Comparison of ENCODE assay signal across 26 mouse cellular contexts in genomic region chr7:127809846-127810245, GRCm38 (mm10). TPM values are rescaled to one million over a fixed set of nuclear protein-coding genes. Genes with fewer than 3 reads are reported as not detected.
A peak's percentile ranks its signal among the peaks of the same experiment; 100 is the strongest.
DNase-seq lines count a peak whose midpoint lies in the region; ATAC-seq and TF ChIP-seq lines count a peak whose summit lies in the region.
"Had no signal": no experiment of that assay in that cellular context is flagged by ENCODE, and none has a peak within 500 bp of the region (broad histone marks: within the 10 kb centered on the region; RNA-seq: fewer than 3 reads in every experiment).

No protein-coding gene starts in this region.

- H3K4me1 ChIP-seq in liver, adult 2 months (ENCODE audit: control insufficient read depth, insufficient read depth, low read length) = peaks cover 30% of the 10 kb centered on the region
- peaks cover 48% of the 10 kb centered on the region for H3K4me1 ChIP-seq in liver, embryonic 12.5 days
- H3K4me1 ChIP-seq in midbrain, embryonic 11.5 days (ENCODE audit: control insufficient read depth, insufficient read depth, low read length) = no peaks in the 10 kb centered on the region
- no peaks in the 10 kb centered on the region for H3K4me1 ChIP-seq in midbrain, postnatal 0 days (ENCODE audit: insufficient read depth, low read length)
- H3K4me1 ChIP-seq in liver, postnatal 0 days (ENCODE audit: insufficient read depth) = peaks cover 32% of the 10 kb centered on the region
- no peaks in the 10 kb centered on the region for H3K4me1 ChIP-seq in hindbrain, embryonic 13.5 days (replicated peaks)
- H3K4me1 ChIP-seq in lung, postnatal 0 days (ENCODE audit: insufficient read depth, low read depth, low read length) = no peaks in the 10 kb centered on the region
- H3K4me1 ChIP-seq: embryonic facial prominence, embryonic 13.5 days; embryonic facial prominence, embryonic 15.5 days; forebrain, embryonic 10.5 days; forebrain, embryonic 12.5 days had no signal

- no peaks in the 10 kb centered on the region for H3K79me2 ChIP-seq in liver, adult 2 months (ENCODE audit: control insufficient read depth, insufficient read depth, low read length)

- H3K36me3 ChIP-seq in liver, adult 2 months (ENCODE audit: control insufficient read depth, insufficient read depth, low read length) = no peaks in the 10 kb centered on the region
- no peaks in the 10 kb centered on the region for H3K36me3 ChIP-seq in liver, embryonic 12.5 days
- H3K36me3 ChIP-seq in midbrain, embryonic 11.5 days (ENCODE audit: control insufficient read depth, insufficient read depth, low read length) = 0 out of 2 replicates have a peak, but pooled peaks cover 3% of the 10 kb centered on the region
- H3K36me3 ChIP-seq in midbrain, postnatal 0 days (ENCODE audit: insufficient read depth, low read length) = peaks cover 73% of the 10 kb centered on the region
- H3K36me3 ChIP-seq in liver, postnatal 0 days (replicated peaks; ENCODE audit: insufficient read depth, low read length) = no peaks in the 10 kb centered on the region
- peaks cover 91% of the 10 kb centered on the region for H3K36me3 ChIP-seq in hindbrain, embryonic 13.5 days
- H3K36me3 ChIP-seq in lung, postnatal 0 days (ENCODE audit: insufficient read depth, low read length) = no peaks in the 10 kb centered on the region

- H3K9ac ChIP-seq in liver, adult 2 months (ENCODE audit: low read depth, low read length) = no peak overlapping the region
- no peak overlapping the region for H3K9ac ChIP-seq in liver, embryonic 12.5 days
- H3K9ac ChIP-seq in midbrain, embryonic 11.5 days (ENCODE audit: low read length) = no peak overlapping the region
- H3K9ac ChIP-seq in midbrain, postnatal 0 days (replicated peaks; ENCODE audit: low read length, poor library complexity, severe bottlenecking) = no peak overlapping the region
- H3K9ac ChIP-seq in liver, postnatal 0 days (replicated peaks) = no peak overlapping the region
- no peak overlapping the region for H3K9ac ChIP-seq in hindbrain, embryonic 13.5 days
- no peak overlapping the region for H3K9ac ChIP-seq in lung, postnatal 0 days (replicated peaks; ENCODE audit: low read depth)
- H3K9ac ChIP-seq: embryonic facial prominence, embryonic 13.5 days; embryonic facial prominence, embryonic 15.5 days; forebrain, embryonic 12.5 days had no signal

- peak overlapping the region; percentile 92 for H3K27ac ChIP-seq in liver, adult 2 months (replicated peaks; ENCODE audit: insufficient read depth, low read depth, low read length)
- H3K27ac ChIP-seq in liver, embryonic 12.5 days = no peak overlapping the region
- H3K27ac ChIP-seq in midbrain, embryonic 11.5 days (ENCODE audit: low read depth, low read length) = no peak overlapping the region
- no peak overlapping the region for H3K27ac ChIP-seq in midbrain, postnatal 0 days (ENCODE audit: low read depth, low read length)
- H3K27ac ChIP-seq in liver, postnatal 0 days (ENCODE audit: low read depth) = peak overlapping the region; percentile 83
- H3K27ac ChIP-seq in hindbrain, embryonic 13.5 days = no peak overlapping the region
- H3K27ac ChIP-seq in lung, postnatal 0 days (ENCODE audit: low read length) = no peak overlapping the region
- H3K27ac ChIP-seq: embryonic facial prominence, embryonic 13.5 days; embryonic facial prominence, embryonic 15.5 days; forebrain, embryonic 10.5 days had no signal

- ATAC-seq in liver, embryonic 12.5 days = no peak
- ATAC-seq in midbrain, embryonic 11.5 days (ENCODE audit: low FRiP score) = no peak
- no peak for ATAC-seq in midbrain, postnatal 0 days (ENCODE audit: low FRiP score)
- ATAC-seq in liver, postnatal 0 days = no peak
- no peak for ATAC-seq in hindbrain, embryonic 13.5 days (ENCODE audit: low FRiP score)
- ATAC-seq in lung, postnatal 0 days = no peak
- ATAC-seq: CD4-positive, CD25-positive, alpha-beta regulatory T cell, adult 4 months; forebrain, embryonic 14.5 days; forebrain, embryonic 16.5 days had no signal

- no peak overlapping the region for H3K4me2 ChIP-seq in liver, embryonic 12.5 days
- H3K4me2 ChIP-seq in midbrain, embryonic 11.5 days = no peak overlapping the region
- no peak overlapping the region for H3K4me2 ChIP-seq in midbrain, postnatal 0 days (ENCODE audit: low read depth, low read length, poor library complexity, severe bottlenecking)
- no peak overlapping the region for H3K4me2 ChIP-seq in liver, postnatal 0 days (ENCODE audit: low read depth, low read length)
- no peak overlapping the region for H3K4me2 ChIP-seq in hindbrain, embryonic 13.5 days
- no peak overlapping the region for H3K4me2 ChIP-seq in lung, postnatal 0 days (replicated peaks; ENCODE audit: low read depth, low read length)
- H3K4me2 ChIP-seq: embryonic facial prominence, embryonic 13.5 days; embryonic facial prominence, embryonic 15.5 days; forebrain, embryonic 12.5 days had no signal

- no peak for TF ChIP-seq EP300 in liver, postnatal 0 days (IDR thresholded peaks at IDR 0.05; ENCODE audit: low read depth)
- no peak for TF ChIP-seq EP300 in lung, postnatal 0 days (IDR thresholded peaks at IDR 0.05)

- H3K27me3 ChIP-seq in liver, adult 2 months (ENCODE audit: control insufficient read depth, insufficient read depth, low read length) = no peaks in the 10 kb centered on the region
- no peaks in the 10 kb centered on the region for H3K27me3 ChIP-seq in liver, embryonic 12.5 days (replicated peaks)
- H3K27me3 ChIP-seq in midbrain, embryonic 11.5 days (ENCODE audit: control insufficient read depth, insufficient read depth, low read length) = no peaks in the 10 kb centered on the region
- H3K27me3 ChIP-seq in midbrain, postnatal 0 days (ENCODE audit: insufficient read depth, low read length) = no peaks in the 10 kb centered on the region
- no peaks in the 10 kb centered on the region for H3K27me3 ChIP-seq in liver, postnatal 0 days (ENCODE audit: insufficient read depth, low read length)
- H3K27me3 ChIP-seq in hindbrain, embryonic 13.5 days = no peaks in the 10 kb centered on the region
- H3K27me3 ChIP-seq in lung, postnatal 0 days (replicated peaks; ENCODE audit: insufficient read depth, low read length) = no peaks in the 10 kb centered on the region
- H3K27me3 ChIP-seq: CH12.LX; embryonic facial prominence, embryonic 13.5 days; embryonic facial prominence, embryonic 15.5 days; forebrain, embryonic 12.5 days had no signal

- no peak for TF ChIP-seq CTCF in liver, adult 2 months (IDR thresholded peaks at IDR 0.05; ENCODE audit: low read depth, low read length)
- no peak for TF ChIP-seq CTCF in midbrain, postnatal 0 days (IDR thresholded peaks at IDR 0.05)
- no peak for TF ChIP-seq CTCF in liver, postnatal 0 days (IDR thresholded peaks at IDR 0.05; ENCODE audit: low read depth)
- no peak for TF ChIP-seq CTCF in lung, postnatal 0 days (IDR thresholded peaks at IDR 0.05)

- H3K9me3 ChIP-seq in liver, embryonic 12.5 days (replicated peaks) = no peaks in the 10 kb centered on the region
- no peaks in the 10 kb centered on the region for H3K9me3 ChIP-seq in midbrain, embryonic 11.5 days (ENCODE audit: control insufficient read depth, low read length)
- H3K9me3 ChIP-seq in midbrain, postnatal 0 days (ENCODE audit: low read length) = no peaks in the 10 kb centered on the region
- no peaks in the 10 kb centered on the region for H3K9me3 ChIP-seq in liver, postnatal 0 days (ENCODE audit: low read length)
- H3K9me3 ChIP-seq in hindbrain, embryonic 13.5 days = no peaks in the 10 kb centered on the region
- no peaks in the 10 kb centered on the region for H3K9me3 ChIP-seq in lung, postnatal 0 days (ENCODE audit: low read length)
- H3K9me3 ChIP-seq: embryonic facial prominence, embryonic 13.5 days; embryonic facial prominence, embryonic 15.5 days; forebrain, embryonic 10.5 days; forebrain, embryonic 12.5 days had no signal

- TF ChIP-seq POLR2A in liver, adult 2 months (IDR thresholded peaks at IDR 0.05; ENCODE audit: extremely low read depth, insufficient read depth, low read length) = no peak

- no peak overlapping the region for H3K4me3 ChIP-seq in liver, adult 2 months (ENCODE audit: insufficient read depth, low read depth, low read length)
- H3K4me3 ChIP-seq in liver, embryonic 12.5 days = no peak overlapping the region
- H3K4me3 ChIP-seq in midbrain, embryonic 11.5 days (ENCODE audit: low read depth, low read length) = no peak overlapping the region
- no peak overlapping the region for H3K4me3 ChIP-seq in midbrain, postnatal 0 days (ENCODE audit: low read depth, low read length)
- H3K4me3 ChIP-seq in liver, postnatal 0 days (ENCODE audit: low read depth, low read length) = no peak overlapping the region
- no peak overlapping the region for H3K4me3 ChIP-seq in hindbrain, embryonic 13.5 days
- H3K4me3 ChIP-seq in lung, postnatal 0 days (ENCODE audit: low read depth, low read length) = no peak overlapping the region
- H3K4me3 ChIP-seq: embryonic facial prominence, embryonic 13.5 days; embryonic facial prominence, embryonic 15.5 days; erythroblast, embryonic 14.5 days; forebrain, embryonic 10.5 days; forebrain, embryonic 12.5 days had no signal

- no peak for DNase-seq in liver, adult 2 months (ENCODE audit: extremely low read depth, low read depth, low spot score)
- DNase-seq in midbrain, embryonic 11.5 days (ENCODE audit: low spot score, missing footprints) = peak; percentile 84
- DNase-seq in midbrain, postnatal 0 days (ENCODE audit: low spot score) = no peak
- DNase-seq in ZHBTc4 (ENCODE audit: low read depth, low spot score) = peak; percentile 48
- no peak for DNase-seq in liver, postnatal 0 days
- no peak for DNase-seq in lung, postnatal 0 days (ENCODE audit: low spot score)
- DNase-seq: adrenal gland, adult 8-10 months; adrenal gland, postnatal 14 days; adrenal gland, postnatal 36 days; B cell, adult 2 months; cerebellum, adult 2 months; cerebellum, postnatal 14 days; cerebellum, postnatal 36 days; embryo, embryonic 11 days had no signal

- WGBS in liver, adult 2 months = 88% methylated on average over 1 of the region's 1 CpGs
- WGBS in liver, embryonic 12.5 days (ENCODE audit: insufficient replicate concordance) = 77% methylated on average over 1 of the region's 1 CpGs
- WGBS in midbrain, embryonic 11.5 days = 76% methylated on average over 1 of the region's 1 CpGs
- 100% methylated on average over 1 of the region's 1 CpGs for WGBS in midbrain, postnatal 0 days
- 89% methylated on average over 1 of the region's 1 CpGs for WGBS in liver, postnatal 0 days (ENCODE audit: insufficient replicate concordance)
- WGBS in hindbrain, embryonic 13.5 days = 93% methylated on average over 1 of the region's 1 CpGs
- 93% methylated on average over 1 of the region's 1 CpGs for WGBS in lung, postnatal 0 days

RNA-seq across cellular contexts. Expression of gene Hsd3b7, which starts 9.4 kb away (rescaled TPM):
- total RNA-seq in liver, adult 2 months (2014; rRNA removed) = 458 and 477 TPM in 2 replicates
- 1,150 and 1,162 TPM in 2 replicates for polyA plus RNA-seq in liver, adult 2 months (2012; rRNA removed)
- polyA plus RNA-seq in liver, embryonic 12.5 days (2016; fragmentation: Nextera tagmentation; extraction: Ambion mirVana) = 28.0 and 29.8 TPM in 2 replicates
- 7.9 and 8.2 TPM in 2 replicates for polyA plus RNA-seq in midbrain, embryonic 11.5 days (2014; fragmentation: Nextera tagmentation; extraction: Ambion mirVana)
- total RNA-seq in midbrain, postnatal 0 days (2014; rRNA removed) = 7.1 and 12.8 TPM in 2 replicates
- polyA plus RNA-seq in midbrain, postnatal 0 days (2015; fragmentation: Nextera tagmentation; extraction: Ambion mirVana) = 8.6 and 11.3 TPM in 2 replicates
- 218 and 224 TPM in 2 replicates for polyA plus RNA-seq in liver, postnatal 0 days (2015; fragmentation: Nextera tagmentation; extraction: Ambion mirVana)
- polyA plus RNA-seq in hindbrain, embryonic 13.5 days (2015; fragmentation: Nextera tagmentation; extraction: Ambion mirVana) = 9.6 TPM in 2 replicates
- 52.8 and 55.8 TPM in 2 replicates for polyA plus RNA-seq in lung, postnatal 0 days (2015; fragmentation: Nextera tagmentation; extraction: Ambion mirVana)

RNA-seq across cellular contexts. Expression of gene Stx4a, which starts 14.2 kb away (rescaled TPM):
- total RNA-seq in liver, adult 2 months (2014; rRNA removed) = 16.7 and 18.5 TPM in 2 replicates
- 34.7 and 38.3 TPM in 2 replicates for polyA plus RNA-seq in liver, adult 2 months (2012; rRNA removed)
- polyA plus RNA-seq in liver, embryonic 12.5 days (2016; fragmentation: Nextera tagmentation; extraction: Ambion mirVana) = 19.0 and 21.1 TPM in 2 replicates
- 10.1 and 12.2 TPM in 2 replicates for polyA plus RNA-seq in midbrain, embryonic 11.5 days (2014; fragmentation: Nextera tagmentation; extraction: Ambion mirVana)
- total RNA-seq in midbrain, postnatal 0 days (2014; rRNA removed) = 6.7 and 7.1 TPM in 2 replicates
- polyA plus RNA-seq in midbrain, postnatal 0 days (2015; fragmentation: Nextera tagmentation; extraction: Ambion mirVana) = 20.0 and 20.7 TPM in 2 replicates
- polyA plus RNA-seq in liver, postnatal 0 days (2015; fragmentation: Nextera tagmentation; extraction: Ambion mirVana) = 15.8 and 17.5 TPM in 2 replicates
- polyA plus RNA-seq in hindbrain, embryonic 13.5 days (2015; fragmentation: Nextera tagmentation; extraction: Ambion mirVana) = 22.2 and 24.3 TPM in 2 replicates
- polyA plus RNA-seq in lung, postnatal 0 days (2015; fragmentation: Nextera tagmentation; extraction: Ambion mirVana) = 41.3 and 49.2 TPM in 2 replicates

RNA-seq across cellular contexts. Expression of gene Stx1b, which starts 14.5 kb away (rescaled TPM):
- total RNA-seq in liver, adult 2 months (2014; rRNA removed) = 0.55 and 0.87 TPM in 2 replicates
- 7.9 TPM in 2 replicates for polyA plus RNA-seq in liver, adult 2 months (2012; rRNA removed)
- 0.20 and 0.56 TPM in 2 replicates for polyA plus RNA-seq in liver, embryonic 12.5 days (2016; fragmentation: Nextera tagmentation; extraction: Ambion mirVana)
- 6.9 and 8.4 TPM in 2 replicates for polyA plus RNA-seq in midbrain, embryonic 11.5 days (2014; fragmentation: Nextera tagmentation; extraction: Ambion mirVana)
- 83.6 and 88.9 TPM in 2 replicates for total RNA-seq in midbrain, postnatal 0 days (2014; rRNA removed)
- 83.9 and 87.1 TPM in 2 replicates for polyA plus RNA-seq in midbrain, postnatal 0 days (2015; fragmentation: Nextera tagmentation; extraction: Ambion mirVana)
- 0.18 and 0.48 TPM in 2 replicates for polyA plus RNA-seq in liver, postnatal 0 days (2015; fragmentation: Nextera tagmentation; extraction: Ambion mirVana)
- polyA plus RNA-seq in hindbrain, embryonic 13.5 days (2015; fragmentation: Nextera tagmentation; extraction: Ambion mirVana) = 38.7 and 40.9 TPM in 2 replicates
- polyA plus RNA-seq in lung, postnatal 0 days (2015; fragmentation: Nextera tagmentation; extraction: Ambion mirVana) = 0.74 and 0.94 TPM in 2 replicates
- polyA plus RNA-seq: CD4-positive, CD25-positive, alpha-beta regulatory T cell, adult 4 months had no signal

RNA-seq across cellular contexts. Expression of gene Gm49388, which starts 24.4 kb away (rescaled TPM):
- not detected in 2 replicates for total RNA-seq in liver, adult 2 months (2014; rRNA removed)
- not detected in 2 replicates for polyA plus RNA-seq in liver, adult 2 months (2012; rRNA removed)
- polyA plus RNA-seq in liver, embryonic 12.5 days (2016; fragmentation: Nextera tagmentation; extraction: Ambion mirVana) = not detected in 2 replicates
- polyA plus RNA-seq in midbrain, embryonic 11.5 days (2014; fragmentation: Nextera tagmentation; extraction: Ambion mirVana) = not detected in 2 replicates
- not detected in 2 replicates for total RNA-seq in midbrain, postnatal 0 days (2014; rRNA removed)
- not detected in 2 replicates for polyA plus RNA-seq in midbrain, postnatal 0 days (2015; fragmentation: Nextera tagmentation; extraction: Ambion mirVana)
- 0.26 TPM in 1 of 2 replicates, not detected in the other for polyA plus RNA-seq in liver, postnatal 0 days (2015; fragmentation: Nextera tagmentation; extraction: Ambion mirVana)
- polyA plus RNA-seq in hindbrain, embryonic 13.5 days (2015; fragmentation: Nextera tagmentation; extraction: Ambion mirVana) = not detected in 2 replicates
- polyA plus RNA-seq in lung, postnatal 0 days (2015; fragmentation: Nextera tagmentation; extraction: Ambion mirVana) = not detected in 2 replicates
- polyA plus RNA-seq: embryonic facial prominence, embryonic 11.5 days; embryonic facial prominence, embryonic 13.5 days; embryonic facial prominence, embryonic 15.5 days; erythroblast, embryonic 14.5 days; forebrain, embryonic 10.5 days; forebrain, embryonic 12.5 days; forebrain, embryonic 14.5 days; forebrain, embryonic 16.5 days had no signal

RNA-seq across cellular contexts. Expression of gene Setd1a, which starts 33.4 kb away (rescaled TPM):
- total RNA-seq in liver, adult 2 months (2014; rRNA removed) = 2.6 and 5.4 TPM in 2 replicates
- 5.5 and 7.8 TPM in 2 replicates for polyA plus RNA-seq in liver, adult 2 months (2012; rRNA removed)
- polyA plus RNA-seq in liver, embryonic 12.5 days (2016; fragmentation: Nextera tagmentation; extraction: Ambion mirVana) = 13.1 and 13.7 TPM in 2 replicates
- polyA plus RNA-seq in midbrain, embryonic 11.5 days (2014; fragmentation: Nextera tagmentation; extraction: Ambion mirVana) = 19.0 and 22.1 TPM in 2 replicates
- total RNA-seq in midbrain, postnatal 0 days (2014; rRNA removed) = 18.0 and 19.8 TPM in 2 replicates
- 12.7 and 16.4 TPM in 2 replicates for polyA plus RNA-seq in midbrain, postnatal 0 days (2015; fragmentation: Nextera tagmentation; extraction: Ambion mirVana)
- 5.5 and 7.3 TPM in 2 replicates for polyA plus RNA-seq in liver, postnatal 0 days (2015; fragmentation: Nextera tagmentation; extraction: Ambion mirVana)
- polyA plus RNA-seq in hindbrain, embryonic 13.5 days (2015; fragmentation: Nextera tagmentation; extraction: Ambion mirVana) = 17.8 and 20.9 TPM in 2 replicates
- 10.5 and 11.0 TPM in 2 replicates for polyA plus RNA-seq in lung, postnatal 0 days (2015; fragmentation: Nextera tagmentation; extraction: Ambion mirVana)

Comparison
In these comparisons a context has a peak if more than half of its experiments do, and no peak if none do; other contexts are left out.
1. DNase-seq: peak in midbrain, embryonic 11.5 days (single experiment) and ZHBTc4 (single experiment); none in liver, adult 2 months (single experiment), midbrain, postnatal 0 days (single experiment), liver, postnatal 0 days (single experiment) and lung, postnatal 0 days (single experiment).
2. H3K27ac ChIP-seq: peak in liver, adult 2 months (single experiment) and liver, postnatal 0 days (single experiment); none in liver, embryonic 12.5 days (single experiment), midbrain, embryonic 11.5 days (single experiment), midbrain, postnatal 0 days (single experiment), hindbrain, embryonic 13.5 days (single experiment) and lung, postnatal 0 days (single experiment).